Mouse (Mus musculus): Measurements from ENCODE around the gene Wfdc8.

DNA sequence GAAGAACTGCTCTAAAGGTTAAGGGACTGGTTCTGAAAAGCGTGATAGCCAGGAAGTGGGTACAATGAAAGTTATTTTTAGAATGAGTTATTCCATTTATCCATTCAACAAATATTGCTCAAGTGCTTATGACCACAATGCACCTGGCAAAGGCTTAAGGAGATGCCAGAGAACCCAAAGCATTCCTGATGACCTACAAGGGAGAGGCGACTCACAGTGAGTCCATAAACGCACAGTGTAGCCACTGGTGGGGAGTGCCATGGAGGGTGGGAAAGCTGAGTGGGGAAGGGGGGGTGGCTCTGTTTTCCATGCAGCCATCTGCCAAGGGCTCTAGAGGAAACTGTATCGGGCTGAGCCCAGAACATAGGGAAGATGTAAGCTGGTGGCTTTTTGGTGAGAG lies 64.1 kb downstream of the Wfdc8 start:
- no peak for TF ChIP-seq CTCF (IDR thresholded peaks at IDR 0.05; ENCODE audit: low read depth, low read length)
- no peak for TF ChIP-seq POLR2AphosphoS5 (IDR thresholded peaks at IDR 0.05; ENCODE audit: insufficient replicate concordance, low read depth, low read length)
- TF ChIP-seq GATA2 (IDR thresholded peaks at IDR 0.05; ENCODE audit: borderline replicate concordance, low read depth, low read length): no peak

Measured in G1E (cell line).